ENCODE assay signal across 25 mouse cellular contexts in the genomic region with DNA sequence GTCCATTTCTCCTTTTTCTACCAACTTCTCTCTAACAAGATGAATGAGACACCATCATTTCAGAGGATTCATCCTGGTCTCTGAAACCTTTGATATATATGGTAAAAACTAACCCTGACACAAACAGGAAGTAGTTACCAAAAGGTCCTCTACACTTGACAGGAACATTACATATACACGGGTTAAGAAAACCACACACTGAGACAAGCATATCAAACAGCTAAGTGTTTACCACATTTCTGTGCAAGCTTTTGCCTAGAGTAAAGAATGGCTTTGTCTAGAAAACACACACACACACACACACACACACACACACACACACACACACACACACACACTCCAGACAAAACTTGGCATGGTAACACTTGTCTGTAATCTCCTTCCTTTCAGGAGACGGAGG. TPM values are rescaled to one million over a fixed set of nuclear protein-coding genes. Genes with fewer than 3 reads are reported as not detected.
DNase-seq lines count a peak whose midpoint lies in the region; ATAC-seq and TF ChIP-seq lines count a peak whose summit lies in the region.
"Had no signal": no experiment of that assay in that cellular context is flagged by ENCODE, and none has a peak within 500 bp of the region (broad histone marks: within the 10 kb centered on the region; RNA-seq: fewer than 3 reads in every experiment).

No protein-coding gene starts in this region.

- no peaks in the 10 kb centered on the region for H3K9me3 ChIP-seq in hindbrain, postnatal 0 days (ENCODE audit: low read length)
- no peaks in the 10 kb centered on the region for H3K9me3 ChIP-seq in hindbrain, embryonic 16.5 days (ENCODE audit: control insufficient read depth, low read length)
- H3K9me3 ChIP-seq in neural tube, embryonic 15.5 days (replicated peaks): no peaks in the 10 kb centered on the region
- H3K9me3 ChIP-seq: liver, embryonic 13.5 days; lung, embryonic 15.5 days had no signal

- no peaks in the 10 kb centered on the region for H3K27me3 ChIP-seq in hindbrain, postnatal 0 days (ENCODE audit: insufficient read depth, low read length)
- H3K27me3 ChIP-seq in hindbrain, embryonic 16.5 days (replicated peaks; ENCODE audit: control insufficient read depth, insufficient read depth, low read length): no peaks in the 10 kb centered on the region
- H3K27me3 ChIP-seq in neural tube, embryonic 15.5 days (replicated peaks): no peaks in the 10 kb centered on the region
- H3K27me3 ChIP-seq: liver, embryonic 13.5 days; lung, embryonic 15.5 days had no signal

- no peak for TF ChIP-seq CTCF in hindbrain, postnatal 0 days (IDR thresholded peaks at IDR 0.05; ENCODE audit: low read depth)

- WGBS in hindbrain, postnatal 0 days: 45% methylated on average over 2 of the region's 2 CpGs
- WGBS in hindbrain, embryonic 16.5 days: 80% methylated on average over 2 of the region's 2 CpGs
- 58% methylated on average over 2 of the region's 2 CpGs for WGBS in neural tube, embryonic 15.5 days

- no peak overlapping the region for H3K4me2 ChIP-seq in hindbrain, postnatal 0 days (ENCODE audit: low read depth, low read length)
- no peak overlapping the region for H3K4me2 ChIP-seq in hindbrain, embryonic 16.5 days (ENCODE audit: low read length)
- H3K4me2 ChIP-seq in neural tube, embryonic 15.5 days: no peak overlapping the region
- H3K4me2 ChIP-seq: heart, embryonic 11.5 days; hindbrain, embryonic 14.5 days; liver, embryonic 13.5 days; lung, embryonic 15.5 days had no signal

- peaks cover 31% of the 10 kb centered on the region for H3K4me1 ChIP-seq in hindbrain, postnatal 0 days (ENCODE audit: insufficient read depth, low read length)
- peaks cover 28% of the 10 kb centered on the region for H3K4me1 ChIP-seq in hindbrain, embryonic 16.5 days (ENCODE audit: control insufficient read depth, insufficient read depth, low read depth, low read length)
- peaks cover 36% of the 10 kb centered on the region for H3K4me1 ChIP-seq in neural tube, embryonic 15.5 days

- no peak for DNase-seq in hindbrain, postnatal 0 days (ENCODE audit: low spot score)
- DNase-seq in neural tube, embryonic 10.5 days (ENCODE audit: extremely low spot score, low spot score): no peak
- peak; percentile 64 for DNase-seq in naive thymus-derived CD4-positive, alpha-beta T cell, adult 2 months (ENCODE audit: low read depth)
- no peak for DNase-seq in left cerebral cortex, adult 18-20 months (ENCODE audit: low spot score in 2 of 2)
- DNase-seq in frontal cortex, postnatal 36 days (ENCODE audit: low spot score in 2 of 2): no peak
- DNase-seq: adrenal gland, postnatal 14 days; B cell, adult 2 months; heart, postnatal 36 days; kidney, adult 18-20 months; kidney, postnatal 10 days; left cerebral cortex, postnatal 4 days; liver, embryonic 13.5 days; midbrain, embryonic 14.5 days; right cerebral cortex, adult 18-20 months; thymus, adult 18-20 months had no signal

- peak overlapping the region; percentile 82; the same call in 1 of the 2 replicates for H3K27ac ChIP-seq in hindbrain, postnatal 0 days
- no peak overlapping the region for H3K27ac ChIP-seq in hindbrain, embryonic 16.5 days (ENCODE audit: low read depth, low read length)
- 0 out of 2 replicates have a peak overlapping the region, but pooled peaks have one; percentile 33 for H3K27ac ChIP-seq in neural tube, embryonic 15.5 days (replicated peaks)
- H3K27ac ChIP-seq: liver, embryonic 13.5 days; lung, embryonic 15.5 days had no signal

- ATAC-seq in hindbrain, postnatal 0 days: no peak
- no peak for ATAC-seq in hindbrain, embryonic 16.5 days
- no peak for ATAC-seq in neural tube, embryonic 15.5 days (ENCODE audit: low FRiP score)
- peak; percentile 49 for ATAC-seq in activated CD4-positive, CD25-positive, alpha-beta regulatory T cell, adult 4 months
- ATAC-seq: forebrain, embryonic 16.5 days had no signal

- peaks cover 9% of the 10 kb centered on the region; the same call in 1 of the 2 replicates for H3K36me3 ChIP-seq in hindbrain, postnatal 0 days (ENCODE audit: insufficient read depth, low read length)
- peaks cover 9% of the 10 kb centered on the region for H3K36me3 ChIP-seq in hindbrain, embryonic 16.5 days (ENCODE audit: control insufficient read depth, insufficient read depth, low read length)
- H3K36me3 ChIP-seq in neural tube, embryonic 15.5 days: peaks cover 23% of the 10 kb centered on the region

- H3K4me3 ChIP-seq in hindbrain, postnatal 0 days (ENCODE audit: low read length): no peak overlapping the region
- no peak overlapping the region for H3K4me3 ChIP-seq in hindbrain, embryonic 16.5 days (ENCODE audit: low read length)
- no peak overlapping the region for H3K4me3 ChIP-seq in neural tube, embryonic 15.5 days (replicated peaks)
- H3K4me3 ChIP-seq: left cerebral cortex, adult 2 months; liver, embryonic 13.5 days; lung, embryonic 15.5 days had no signal

- H3K9ac ChIP-seq in hindbrain, postnatal 0 days (replicated peaks; ENCODE audit: low read length): no peak overlapping the region
- H3K9ac ChIP-seq in hindbrain, embryonic 16.5 days (ENCODE audit: low read depth, low read length): no peak overlapping the region
- H3K9ac ChIP-seq in neural tube, embryonic 15.5 days (replicated peaks): no peak overlapping the region
- H3K9ac ChIP-seq: hindbrain, embryonic 14.5 days; liver, embryonic 13.5 days; lung, embryonic 15.5 days had no signal

RNA-seq across cellular contexts. Expression of gene Fndc5, which starts 9.6 kb away (rescaled TPM):
- total RNA-seq in hindbrain, postnatal 0 days (2014; rRNA removed): 33.5 and 38.4 TPM in 2 replicates
- 19.6 and 20.1 TPM in 2 replicates for polyA plus RNA-seq in hindbrain, postnatal 0 days (2015; fragmentation: Nextera tagmentation; extraction: Ambion mirVana)
- 10.7 and 11.6 TPM in 2 replicates for polyA plus RNA-seq in hindbrain, embryonic 16.5 days (2015; fragmentation: Nextera tagmentation; extraction: Ambion mirVana)
- 27.0 and 34.9 TPM in 2 replicates for polyA plus RNA-seq in neural tube, embryonic 15.5 days (2015; fragmentation: Nextera tagmentation; extraction: Ambion mirVana)
- polyA plus RNA-seq in activated CD4-positive, CD25-positive, alpha-beta regulatory T cell, adult 4 months (2017; shearing (Covaris generic)): under 1 TPM; 0.28 to 0.56 TPM
- 10 to 100 TPM; 55.0 to 63.3 TPM for total RNA-seq in left cerebral cortex, adult 18-20 months (2021)

RNA-seq across cellular contexts. Expression of gene Hpca, which starts 24.6 kb away (rescaled TPM):
- total RNA-seq in hindbrain, postnatal 0 days (2014; rRNA removed): 270 and 290 TPM in 2 replicates
- polyA plus RNA-seq in hindbrain, postnatal 0 days (2015; fragmentation: Nextera tagmentation; extraction: Ambion mirVana): 179 and 202 TPM in 2 replicates
- 168 and 199 TPM in 2 replicates for polyA plus RNA-seq in hindbrain, embryonic 16.5 days (2015; fragmentation: Nextera tagmentation; extraction: Ambion mirVana)
- polyA plus RNA-seq in neural tube, embryonic 15.5 days (2015; fragmentation: Nextera tagmentation; extraction: Ambion mirVana): 129 and 143 TPM in 2 replicates
- polyA plus RNA-seq in activated CD4-positive, CD25-positive, alpha-beta regulatory T cell, adult 4 months (2017; shearing (Covaris generic)): not detected
- 100 to 1,000 TPM; 684 to 738 TPM for total RNA-seq in left cerebral cortex, adult 18-20 months (2021)
- total RNA-seq: gastrocnemius, adult 18-20 months; heart, postnatal 36 days had no signal

RNA-seq across cellular contexts. Expression of gene Tmem54, which starts 41.0 kb away (rescaled TPM):
- total RNA-seq in hindbrain, postnatal 0 days (2014; rRNA removed): not detected in 2 replicates
- 0.19 and 0.39 TPM in 2 replicates for polyA plus RNA-seq in hindbrain, postnatal 0 days (2015; fragmentation: Nextera tagmentation; extraction: Ambion mirVana)
- 0.16 and 0.20 TPM in 2 replicates for polyA plus RNA-seq in hindbrain, embryonic 16.5 days (2015; fragmentation: Nextera tagmentation; extraction: Ambion mirVana)
- 3.3 TPM in 1 of 2 replicates, not detected in the other for polyA plus RNA-seq in neural tube, embryonic 15.5 days (2015; fragmentation: Nextera tagmentation; extraction: Ambion mirVana)
- not detected for polyA plus RNA-seq in activated CD4-positive, CD25-positive, alpha-beta regulatory T cell, adult 4 months (2017; shearing (Covaris generic))
- not detected for total RNA-seq in left cerebral cortex, adult 18-20 months (2021)
- total RNA-seq: adrenal gland, postnatal 14 days; gastrocnemius, adult 18-20 months; heart, postnatal 36 days; layer of hippocampus, adult 8-10 months; left cerebral cortex, adult 2 months; left cerebral cortex, postnatal 4 days had no signal
- polyA plus RNA-seq: forebrain, embryonic 16.5 days; hindbrain, embryonic 14.5 days; midbrain, embryonic 14.5 days had no signal

RNA-seq across cellular contexts. Expression of gene S100pbp, which starts 43.1 kb away (rescaled TPM):
- total RNA-seq in hindbrain, postnatal 0 days (2014; rRNA removed): 35.9 and 36.8 TPM in 2 replicates
- 16.2 and 16.9 TPM in 2 replicates for polyA plus RNA-seq in hindbrain, postnatal 0 days (2015; fragmentation: Nextera tagmentation; extraction: Ambion mirVana)
- 19.1 and 21.6 TPM in 2 replicates for polyA plus RNA-seq in hindbrain, embryonic 16.5 days (2015; fragmentation: Nextera tagmentation; extraction: Ambion mirVana)
- 16.7 TPM in 2 replicates for polyA plus RNA-seq in neural tube, embryonic 15.5 days (2015; fragmentation: Nextera tagmentation; extraction: Ambion mirVana)
- 10 to 100 TPM; 24.4 to 26.3 TPM for polyA plus RNA-seq in activated CD4-positive, CD25-positive, alpha-beta regulatory T cell, adult 4 months (2017; shearing (Covaris generic))
- total RNA-seq in left cerebral cortex, adult 18-20 months (2021): 10 to 100 TPM; 37.1 to 38.3 TPM

RNA-seq across cellular contexts. Expression of gene Yars, which starts 43.2 kb away (rescaled TPM):
- 56.0 and 79.6 TPM in 2 replicates for total RNA-seq in hindbrain, postnatal 0 days (2014; rRNA removed)
- polyA plus RNA-seq in hindbrain, postnatal 0 days (2015; fragmentation: Nextera tagmentation; extraction: Ambion mirVana): 101 and 102 TPM in 2 replicates
- polyA plus RNA-seq in hindbrain, embryonic 16.5 days (2015; fragmentation: Nextera tagmentation; extraction: Ambion mirVana): 108 and 112 TPM in 2 replicates
- polyA plus RNA-seq in neural tube, embryonic 15.5 days (2015; fragmentation: Nextera tagmentation; extraction: Ambion mirVana): 109 and 111 TPM in 2 replicates
- polyA plus RNA-seq in activated CD4-positive, CD25-positive, alpha-beta regulatory T cell, adult 4 months (2017; shearing (Covaris generic)): 10 to 100 TPM; 26.3 to 28.5 TPM
- 100 to 1,000 TPM in 1 of 2 experiments, 10 to 100 TPM in 1; 83.9 to 102 TPM for total RNA-seq in left cerebral cortex, adult 18-20 months (2021)

Comparison
In these comparisons a context has a peak if more than half of its experiments do, and no peak if none do; other contexts are left out.
1. RNA of gene Hpca, which starts 24.6 kb away (polyA plus RNA-seq): 179 to 202 TPM in hindbrain, postnatal 0 days, 168 to 199 TPM in hindbrain, embryonic 16.5 days and 129 to 143 TPM in neural tube, embryonic 15.5 days; not detected in activated CD4-positive, CD25-positive, alpha-beta regulatory T cell, adult 4 months; every median in the first group is over 100 times any median in the second.